Mouse (Mus musculus) gastrocnemius, postnatal 4 days (tissue): ENCODE results near the gene Prr14. TPM values are rescaled to one million over a fixed set of nuclear protein-coding genes. Genes with fewer than 3 reads are reported as not detected.
"Not testable (repeated sequence)": the region's sequence is repeated elsewhere in the genome, so short reads cannot be mapped to it uniquely, and the experiment has no call there.

Source experiments
- DNase-seq, 2 experiments: peaks; one replicate each; pipeline ENCODE4 v3.0.0; 2021 to 2022; ENCODE audit warnings: low spot score in 2 of 2, mixed read lengths in 2 of 2
- microRNA-seq: library from miRNA; unstranded; fragments of <30 nt; microRNA quantifications from one replicate; pipeline ENCODE4 v1.2.0, GENCODE M21; 2021
- total RNA-seq, 2 experiments: library from RNA; stranded (reverse); gene quantifications; 2 replicates each; pipeline ENCODE4 v1.2.3; 2021

Prr14 gene
- total RNA-seq, 2 experiments from 2014 or later = 26.1 to 32.5 TPM

- no peak for DNase-seq
Observed at GRCm38 (mm10) chr7:127508291-127508690, 48.9 kb downstream of the Prr14 start.

- DNase-seq = not testable (repeated sequence)
Observed at GRCm38 (mm10) chr7:127509830-127510229, 50.4 kb downstream of the Prr14 start.

GRCm38 (mm10) chr7:127511241-127511640 lies 51.8 kb downstream of the Prr14 start:
- no peak for DNase-seq

- DNase-seq = peak; percentile 84 to 95
Observed at GRCm38 (mm10) chr7:127511808-127512230, 52.4 kb downstream of the Prr14 start, which contains the start of gene Srcap. Gene Srcap, plus strand, starts transcription at chr7:127511983.

GRCm38 (mm10) chr7:127512231-127513015 lies 53.0 kb downstream of the Prr14 start:
- peak; percentile 90 to 93 for DNase-seq

- DNase-seq = no peak
Observed at GRCm38 (mm10) chr7:127513016-127513390, 53.6 kb downstream of the Prr14 start.

GRCm38 (mm10) chr7:127513781-127514180 lies 54.4 kb downstream of the Prr14 start:
- no peak for DNase-seq

GRCm38 (mm10) chr7:127515846-127516245 lies 56.4 kb downstream of the Prr14 start:
- DNase-seq = no peak

GRCm38 (mm10) chr7:127516344-127516743 lies 56.9 kb downstream of the Prr14 start:
- DNase-seq = no peak

GRCm38 (mm10) chr7:127519284-127519683 lies 59.9 kb downstream of the Prr14 start, which contains the start of gene Gm42715:
Gene Gm42715, plus strand, starts transcription at chr7:127519584.
- DNase-seq = no peak

Small RNA genes lying within 50 kb of the gene (microRNA-seq; reads per million reads assigned to microRNA genes)
- gene Gm47278 = not detected
- gene Mir7060 = not detected

Other genes with a start within 250 kb of the Prr14 start
- gene Zfp553, start 226.6 kb upstream of the Prr14 start, total RNA-seq = 1 to 10 TPM; 9.0 to 9.8 TPM
- gene Sept1, start 226.5 kb upstream of the Prr14 start, total RNA-seq = 1 to 10 TPM; 7.4 to 7.6 TPM
- gene Zfp771, start 215.3 kb upstream of the Prr14 start, total RNA-seq = 10 to 100 TPM; 23.7 to 29.6 TPM
- gene Dctpp1, start 198.9 kb upstream of the Prr14 start, total RNA-seq = 10 to 100 TPM; 35.6 to 48.5 TPM
- gene Sephs2, start 185.6 kb upstream of the Prr14 start, total RNA-seq = 10 to 100 TPM; 22.1 to 23.7 TPM
- gene Itgal, start 163.4 kb upstream of the Prr14 start, total RNA-seq = 1 to 10 TPM; 1.8 to 2.8 TPM
- gene Zfp768, start 114.0 kb upstream of the Prr14 start, total RNA-seq = 10 to 100 TPM; 32.3 to 36.0 TPM
- 1 to 10 TPM; 4.6 to 6.9 TPM for gene Zfp747, start 83.6 kb upstream of the Prr14 start, total RNA-seq
- gene 9130019O22Rik, start 72.4 kb upstream of the Prr14 start, total RNA-seq = 1 to 10 TPM; 2.8 to 3.3 TPM
- 1 to 10 TPM; 4.7 to 5.5 TPM for gene E430018J23Rik, start 66.0 kb upstream of the Prr14 start, total RNA-seq
- 1 to 10 TPM; 4.6 to 5.0 TPM for gene Zfp764, start 52.8 kb upstream of the Prr14 start, total RNA-seq
- 1 to 10 TPM; 6.6 to 9.1 TPM for gene Zfp688, start 37.5 kb upstream of the Prr14 start, total RNA-seq
- gene Zfp689, start 10.5 kb upstream of the Prr14 start, total RNA-seq = 1 to 10 TPM; 3.3 to 3.4 TPM
- 10 to 100 TPM; 39.7 to 51.3 TPM for gene Fbrs, start 19.6 kb downstream of the Prr14 start, total RNA-seq
- 10 to 100 TPM; 70.3 to 78.6 TPM for gene Srcap, start 52.4 kb downstream of the Prr14 start, total RNA-seq
- 10 to 100 TPM; 15.0 to 19.1 TPM for gene Gm42715, start 60.0 kb downstream of the Prr14 start, total RNA-seq
- 1 to 10 TPM in 1 of 2 experiments, not detected in 1; 3.1 TPM for gene Tmem265, start 101.8 kb downstream of the Prr14 start, total RNA-seq
- 10 to 100 TPM; 21.6 to 25.5 TPM for gene Phkg2, start 113.7 kb downstream of the Prr14 start, total RNA-seq
- 1 to 10 TPM; 5.0 to 5.1 TPM for gene Ccdc189, start 129.0 kb downstream of the Prr14 start, total RNA-seq
- 10 to 100 TPM; 48.4 to 50.5 TPM for gene Rnf40, start 129.2 kb downstream of the Prr14 start, total RNA-seq
- gene Zfp629, start 156.2 kb downstream of the Prr14 start, total RNA-seq = 10 to 100 TPM; 13.1 to 13.5 TPM
- 100 to 1,000 TPM; 112 to 132 TPM for gene Bcl7c, start 249.3 kb downstream of the Prr14 start, total RNA-seq